Mouse (Mus musculus) macrophage (primary cell): ENCODE measurements around the gene Rrp15. TPM values are rescaled to one million over a fixed set of nuclear protein-coding genes. Genes with fewer than 3 reads are reported as not detected.

Experiments used
- H3K27ac ChIP-seq: fragments of 350-480 bp; formaldehyde crosslinking; 2 replicates; pipeline ENCODE4 v1.9.0; 2021
- H3K36me3 ChIP-seq: fragments of 350-480 bp; formaldehyde crosslinking; 2 replicates; pipeline ENCODE4 v1.9.0; 2021; ENCODE audit errors: inconsistent target
- H3K4me3 ChIP-seq: fragments of 350-480 bp; formaldehyde crosslinking; 2 replicates; pipeline ENCODE4 v1.9.0; 2021; ENCODE audit errors: inconsistent target
- H3K79me2 ChIP-seq: fragments of 350-480 bp; formaldehyde crosslinking; 2 replicates; pipeline ENCODE4 v1.9.0; 2021; ENCODE audit errors: inconsistent target
- WGBS: methylation state at CpG from one replicate; pipeline ENCODE4 v1.1.7; 2026; ENCODE audit warnings: inconsistent platforms; ENCODE audit not compliant: missing documents; 5-methylcytosine and 5-hydroxymethylcytosine counted together
- polyA plus RNA-seq: library from polyadenylated mRNA; stranded (reverse); fragments of 250-400 nt; gene quantifications from 3 replicates; pipeline ENCODE4 v1.2.4, GENCODE M21; 2018; ENCODE audit warnings: inconsistent platforms

The Rrp15 gene
- polyA plus RNA-seq, 1 experiment from 2014 or later, result 15.2 TPM

DNA sequence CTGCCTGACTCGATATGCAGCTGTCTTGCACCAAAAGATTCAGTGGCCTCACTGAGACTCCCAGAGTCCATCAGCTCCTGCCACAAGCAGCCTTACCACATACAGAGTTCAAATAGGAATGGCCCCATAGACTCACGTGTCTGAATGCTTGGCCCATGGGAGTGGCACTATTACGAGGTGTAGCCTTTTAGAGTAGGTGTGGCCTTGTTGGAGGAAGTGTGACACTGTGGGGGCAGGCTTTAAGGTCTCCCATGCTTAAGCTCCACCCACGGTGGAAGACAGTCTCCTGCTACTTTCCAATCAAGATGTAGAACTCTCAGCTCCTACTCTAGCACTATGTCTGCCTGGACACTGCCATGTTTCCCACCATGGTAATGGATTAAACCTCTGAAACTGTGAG lies 20.4 kb downstream of the Rrp15 start:
- no peak overlapping the region for H3K27ac ChIP-seq
- H3K4me3 ChIP-seq, result no peak overlapping the region
- no peaks in the 10 kb centered on the region for H3K36me3 ChIP-seq
- H3K79me2 ChIP-seq, result no peaks in the 10 kb centered on the region
- 73% methylated on average over 4 of the region's 4 CpGs for WGBS

DNA sequence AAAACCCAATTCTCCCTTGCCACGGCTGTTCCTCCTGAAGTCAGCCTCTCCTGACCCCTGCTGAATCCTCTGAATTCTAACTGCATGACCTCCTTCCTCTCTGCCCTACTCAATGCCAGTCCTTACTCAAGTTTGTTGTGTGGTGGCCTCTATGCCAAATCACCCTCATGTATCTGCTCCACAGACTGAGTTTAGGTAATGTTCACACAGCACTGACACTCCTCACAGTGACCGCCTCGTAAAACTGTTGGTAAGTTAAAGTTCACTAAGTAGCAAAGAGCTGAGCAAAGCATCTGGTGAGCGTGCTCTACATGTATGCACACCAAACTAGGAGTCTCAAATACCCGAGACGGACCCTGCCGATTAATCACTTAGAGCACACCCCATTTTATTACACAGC lies 23.0 kb downstream of the Rrp15 start:
- Histone ChIP-seq H3K4me3 (no peak overlapping the region), H3K79me2 (no peaks in the 10 kb centered on the region), H3K36me3 (no peaks in the 10 kb centered on the region), H3K27ac (no peak overlapping the region)
- WGBS, result 100% methylated on average over 7 of the region's 7 CpGs

DNA sequence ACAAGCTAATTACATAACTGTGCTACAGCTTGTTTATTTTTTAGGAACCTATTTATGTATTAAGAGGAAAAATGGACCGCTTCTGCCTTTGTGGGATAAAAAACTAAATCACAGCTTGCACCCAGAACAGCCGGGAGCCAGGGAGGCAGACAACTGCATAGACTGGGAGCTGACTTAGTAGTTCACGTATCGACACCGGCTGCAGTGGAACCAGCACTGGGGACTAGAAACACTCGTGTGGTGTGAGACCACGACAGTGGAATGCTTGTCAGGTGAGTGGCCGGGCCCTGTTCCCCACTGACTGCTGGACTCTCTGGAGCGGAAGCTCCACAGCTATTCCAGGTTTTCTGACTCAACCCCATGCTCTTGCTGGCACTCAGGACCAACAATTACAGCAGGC lies 26.9 kb downstream of the Rrp15 start:
- Histone ChIP-seq H3K27ac (no peak overlapping the region), H3K4me3 (no peak overlapping the region), H3K36me3 (no peaks in the 10 kb centered on the region; the same call in 1 of the 2 replicates), H3K79me2 (no peaks in the 10 kb centered on the region)
- WGBS, result 93% methylated on average over 9 of the region's 9 CpGs

DNA sequence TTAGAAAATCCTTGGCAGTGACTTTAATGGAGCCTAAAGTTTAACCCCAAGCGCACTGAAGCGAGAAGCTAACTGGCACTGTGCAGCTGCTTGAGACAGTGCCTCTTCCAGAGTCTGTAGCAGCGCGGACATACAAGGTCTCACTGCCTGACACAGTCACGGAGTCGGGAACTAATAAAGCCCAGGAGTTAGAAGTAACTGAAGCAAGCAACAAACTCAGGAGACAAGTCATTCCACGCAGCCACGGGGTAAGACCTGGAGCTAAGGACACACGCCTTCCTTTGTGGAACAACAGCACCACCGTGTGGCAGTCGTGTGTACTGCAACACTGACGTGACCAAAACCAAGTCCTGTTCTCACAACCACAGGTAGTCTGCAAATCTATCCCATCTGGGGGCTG lies 27.3 kb downstream of the Rrp15 start:
- Histone ChIP-seq H3K79me2 (no peaks in the 10 kb centered on the region), H3K4me3 (no peak overlapping the region), H3K36me3 (no peaks in the 10 kb centered on the region; the same call in 1 of the 2 replicates), H3K27ac (no peak overlapping the region)
- 38% methylated on average over 12 of the region's 12 CpGs for WGBS

DNA sequence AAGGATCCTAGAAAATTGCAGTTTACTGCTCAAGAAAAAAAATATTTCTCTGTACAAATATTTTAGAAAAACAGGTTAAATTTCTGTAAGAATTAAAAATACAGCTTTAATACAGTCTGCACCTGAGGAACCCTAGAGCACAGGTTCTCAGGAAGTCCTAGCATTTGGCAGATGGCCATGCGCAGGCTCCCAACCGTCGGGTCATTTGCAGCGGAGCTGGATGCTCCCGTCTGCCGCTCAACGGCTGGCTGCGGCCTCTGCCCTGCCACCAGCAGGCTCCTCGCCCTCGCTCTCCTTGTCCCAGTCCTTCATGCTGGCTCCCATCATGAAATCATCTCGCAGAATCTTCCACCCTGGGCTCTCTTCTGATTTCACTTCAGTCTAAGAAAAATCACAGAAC lies 28.0 kb downstream of the Rrp15 start:
- 99% methylated on average over 10 of the region's 11 CpGs for WGBS
- Histone ChIP-seq H3K36me3 (no peaks in the 10 kb centered on the region; the same call in 1 of the 2 replicates), H3K79me2 (no peaks in the 10 kb centered on the region), H3K4me3 (no peak overlapping the region), H3K27ac (no peak overlapping the region)

DNA sequence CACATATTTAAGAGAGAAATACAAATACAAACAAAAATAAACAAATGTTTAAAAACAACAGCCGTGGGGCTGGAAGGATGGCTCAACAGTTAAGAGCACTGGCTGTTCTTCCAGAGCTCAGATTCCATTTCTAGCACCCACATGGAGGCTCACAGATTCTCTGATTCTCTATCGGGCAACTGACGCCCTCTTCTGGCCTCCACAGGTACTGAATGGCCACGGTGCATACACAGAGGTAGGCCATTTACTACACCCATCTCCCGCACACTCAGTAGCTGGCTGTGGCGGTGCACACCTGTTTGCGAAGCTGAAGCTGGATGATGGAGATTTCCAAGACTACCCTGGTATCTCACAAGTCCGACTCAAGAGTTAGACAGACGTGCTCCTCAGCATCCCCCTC lies 29.4 kb downstream of the Rrp15 start:
- H3K36me3 ChIP-seq, result no peaks in the 10 kb centered on the region; the same call in 1 of the 2 replicates
- no peaks in the 10 kb centered on the region for H3K79me2 ChIP-seq
- H3K4me3 ChIP-seq, result no peak overlapping the region
- no peak overlapping the region for H3K27ac ChIP-seq
- 87% methylated on average over 9 of the region's 9 CpGs for WGBS

DNA sequence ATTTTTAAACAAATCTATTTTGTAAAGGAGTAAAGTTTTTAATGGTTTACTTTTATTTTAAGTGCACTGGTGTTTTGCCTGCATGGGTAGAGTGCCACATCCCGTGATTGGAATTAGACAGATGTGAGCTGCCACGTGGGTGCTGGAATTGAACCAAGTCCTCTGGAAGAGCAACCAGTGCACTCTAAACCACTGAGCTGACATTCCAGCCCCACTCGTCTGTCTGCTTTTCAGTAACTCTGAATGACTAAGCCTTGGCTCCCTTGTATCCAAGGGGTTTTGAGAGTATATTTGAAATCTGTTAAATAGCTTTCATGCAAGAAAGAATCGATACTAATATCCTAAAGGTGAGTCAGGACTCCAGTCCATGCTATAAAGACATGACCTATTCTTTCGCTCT lies 30.3 kb downstream of the Rrp15 start:
- no peak overlapping the region for H3K4me3 ChIP-seq
- no peaks in the 10 kb centered on the region for H3K79me2 ChIP-seq
- no peaks in the 10 kb centered on the region; the same call in 1 of the 2 replicates for H3K36me3 ChIP-seq
- WGBS, result 93% methylated on average over 5 of the region's 5 CpGs
- no peak overlapping the region for H3K27ac ChIP-seq

DNA sequence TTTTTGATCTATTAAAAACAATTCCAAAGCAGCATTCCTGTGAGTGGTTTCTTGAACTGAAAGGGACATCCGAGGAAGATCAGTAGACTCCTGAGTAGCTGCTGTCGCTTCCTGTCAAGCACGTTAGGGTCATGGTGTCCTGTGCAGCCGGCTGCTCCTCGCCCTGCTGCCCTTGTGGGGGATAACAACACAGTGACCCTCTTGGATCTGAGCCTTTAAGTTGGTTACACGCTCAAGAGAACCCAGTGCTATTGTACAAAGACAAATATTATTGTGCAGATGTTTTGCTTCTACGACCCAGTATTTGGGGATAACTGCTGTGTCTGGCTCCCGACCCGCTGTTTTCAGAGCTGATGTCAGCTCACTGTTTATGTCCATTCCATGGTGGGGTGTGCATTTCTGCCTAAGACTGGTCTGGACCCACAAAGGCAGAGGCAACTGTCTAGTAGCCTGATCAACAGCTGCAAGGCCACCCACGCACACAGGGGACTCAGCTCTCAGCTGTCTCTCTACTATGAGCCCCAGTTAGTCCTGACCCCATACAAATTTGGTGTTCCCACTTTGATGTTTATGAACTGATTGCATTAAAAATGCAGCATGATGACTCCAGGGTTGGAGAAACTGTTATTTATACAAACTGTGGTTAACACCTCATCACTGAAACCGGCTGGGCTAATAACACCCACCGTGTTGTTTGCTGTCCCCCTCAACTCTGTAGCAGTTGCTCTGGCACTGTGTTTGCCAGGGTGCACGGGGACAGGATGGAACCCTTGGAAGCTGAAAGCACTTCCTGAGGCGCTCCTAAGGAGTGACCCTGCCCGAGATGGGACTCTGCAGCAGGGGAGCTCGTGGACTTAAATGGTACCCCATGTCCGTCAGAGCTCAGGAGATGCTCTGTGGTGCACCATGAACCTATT lies 33.9 kb downstream of the Rrp15 start:
- Histone ChIP-seq H3K36me3 (no peaks in the 10 kb centered on the region; the same call in 1 of the 2 replicates), H3K27ac (no peak overlapping the region), H3K79me2 (no peaks in the 10 kb centered on the region), H3K4me3 (no peak overlapping the region)
- WGBS, result 92% methylated on average over 17 of the region's 17 CpGs

DNA sequence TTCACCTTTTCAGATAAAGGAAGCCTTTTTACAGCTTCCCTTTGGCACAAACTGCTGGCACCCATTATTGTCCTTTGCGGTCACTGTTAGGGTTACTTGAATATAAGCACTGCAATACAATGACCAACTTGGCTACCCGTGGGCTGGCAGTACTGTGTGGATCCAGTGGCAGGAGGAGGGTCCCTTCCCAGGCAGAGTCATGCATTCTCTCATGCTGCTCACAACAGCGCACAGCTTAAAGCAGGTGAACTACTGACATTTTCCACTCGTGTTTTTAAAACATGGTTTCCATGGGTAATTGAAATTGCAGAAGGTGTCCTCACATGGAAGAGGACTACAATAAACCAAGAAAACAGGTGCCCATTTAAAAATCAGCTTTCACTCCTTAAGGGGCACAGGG lies 34.9 kb downstream of the Rrp15 start:
- Histone ChIP-seq H3K79me2 (no peaks in the 10 kb centered on the region), H3K27ac (no peak overlapping the region), H3K4me3 (no peak overlapping the region), H3K36me3 (no peaks in the 10 kb centered on the region)
- WGBS, result 91% methylated on average over 4 of the region's 4 CpGs

DNA sequence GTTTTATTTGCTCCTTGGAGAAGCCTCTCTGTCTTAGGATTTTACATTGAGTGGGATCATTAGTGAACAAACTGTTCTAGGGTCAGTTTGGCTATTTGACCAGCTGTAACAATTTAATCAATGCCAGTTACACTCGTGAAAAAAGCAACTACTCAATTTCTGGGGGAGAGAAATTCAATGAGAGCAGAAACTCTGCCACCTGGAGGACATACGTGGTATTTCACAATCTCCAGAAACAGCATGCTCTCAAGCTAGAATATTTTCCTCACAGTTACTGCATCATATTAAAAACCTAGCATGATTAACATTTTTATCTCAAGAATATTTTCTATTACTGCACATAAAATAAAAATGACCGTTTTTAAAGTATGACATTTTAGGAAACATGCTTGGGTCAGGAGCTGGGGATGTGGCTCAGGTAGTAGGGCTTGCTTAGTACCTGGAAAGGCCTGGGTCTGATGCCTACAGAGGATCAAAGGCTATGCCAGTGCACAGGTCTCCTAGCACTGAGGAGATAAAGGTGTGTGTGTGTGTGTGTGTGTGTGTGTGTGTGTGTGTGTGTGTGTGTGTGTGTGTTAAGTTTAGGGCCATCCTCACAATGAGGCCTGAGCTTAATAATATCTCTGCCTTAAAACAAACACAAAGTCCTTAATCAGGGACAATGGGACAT lies 36.2 kb downstream of the Rrp15 start:
- H3K4me3 ChIP-seq, result no peak overlapping the region
- no peak overlapping the region for H3K27ac ChIP-seq
- WGBS, result 2% methylated on average over 3 of the region's 3 CpGs
- H3K79me2 ChIP-seq, result no peaks in the 10 kb centered on the region
- H3K36me3 ChIP-seq, result no peaks in the 10 kb centered on the region

DNA sequence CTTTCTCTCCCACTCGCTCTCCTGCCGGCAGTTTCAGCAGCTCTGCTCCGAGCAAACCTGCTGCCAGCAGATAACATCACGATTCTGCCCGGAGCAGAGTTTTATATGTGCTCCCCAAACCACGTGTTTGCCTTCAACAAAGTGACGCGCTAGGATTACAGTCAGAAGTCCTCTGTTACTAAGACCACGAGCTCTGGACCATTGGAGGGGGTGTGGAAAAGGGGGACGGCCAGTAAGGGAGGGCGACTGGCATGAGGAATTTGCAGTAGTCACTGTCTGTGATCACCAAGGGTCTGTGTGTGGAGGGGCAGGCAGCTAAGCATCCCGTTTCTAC lies 43.3 kb downstream of the Rrp15 start, which contains the start of gene Tgfb2:
Gene Tgfb2 (minus strand): TSS at position 75 of the 334 bp plus-strand sequence.
- Histone ChIP-seq H3K79me2 (no peaks in the 10 kb centered on the region), H3K27ac (no peak within 1 kb of the TSS), H3K4me3 (peak within 1 kb of the TSS; percentile 1; the same call in 1 of the 2 replicates), H3K36me3 (no peaks in the 10 kb centered on the region)
- 4% methylated on average over 12 of the region's 12 CpGs for WGBS

DNA sequence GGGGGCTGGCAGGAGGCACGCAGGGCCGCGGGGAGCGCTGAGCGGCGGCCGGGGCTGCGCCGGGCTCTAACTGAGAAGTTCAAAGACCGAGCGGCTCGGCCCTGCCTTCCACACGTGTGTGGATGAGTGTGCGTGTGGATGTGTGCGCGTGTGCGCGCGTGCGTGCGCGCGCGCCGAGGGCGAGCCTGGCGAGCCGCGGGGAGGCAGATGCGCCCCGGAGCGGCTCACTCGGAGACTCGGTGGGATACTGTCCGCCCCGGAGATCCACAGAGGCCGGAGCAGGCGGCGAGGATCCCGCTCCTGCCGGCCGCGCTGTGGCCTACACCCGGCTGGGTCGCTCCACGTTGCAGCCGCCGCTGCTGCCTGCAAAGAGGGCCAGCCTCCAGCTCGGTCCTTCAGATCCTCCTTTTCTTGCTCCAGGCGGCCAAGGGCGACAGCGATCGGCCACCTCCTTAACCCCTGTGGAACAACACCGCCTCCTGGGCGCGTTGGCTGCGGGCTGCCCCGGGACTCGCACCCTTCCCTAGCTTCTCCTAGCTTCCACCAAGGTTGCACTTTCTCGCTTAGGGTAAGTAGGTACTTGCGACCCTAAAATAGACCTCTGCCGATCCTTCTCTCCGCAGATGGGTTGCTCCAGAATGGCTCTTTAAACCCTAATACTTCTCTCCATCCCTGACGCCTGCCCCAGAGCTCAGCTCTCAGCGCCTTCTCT lies 43.8 kb downstream of the Rrp15 start:
- H3K4me3 ChIP-seq, result no peak overlapping the region; the same call in 1 of the 2 replicates
- H3K27ac ChIP-seq, result no peak overlapping the region
- H3K36me3 ChIP-seq, result no peaks in the 10 kb centered on the region
- 2% methylated on average over 65 of the region's 65 CpGs for WGBS
- H3K79me2 ChIP-seq, result no peaks in the 10 kb centered on the region

DNA sequence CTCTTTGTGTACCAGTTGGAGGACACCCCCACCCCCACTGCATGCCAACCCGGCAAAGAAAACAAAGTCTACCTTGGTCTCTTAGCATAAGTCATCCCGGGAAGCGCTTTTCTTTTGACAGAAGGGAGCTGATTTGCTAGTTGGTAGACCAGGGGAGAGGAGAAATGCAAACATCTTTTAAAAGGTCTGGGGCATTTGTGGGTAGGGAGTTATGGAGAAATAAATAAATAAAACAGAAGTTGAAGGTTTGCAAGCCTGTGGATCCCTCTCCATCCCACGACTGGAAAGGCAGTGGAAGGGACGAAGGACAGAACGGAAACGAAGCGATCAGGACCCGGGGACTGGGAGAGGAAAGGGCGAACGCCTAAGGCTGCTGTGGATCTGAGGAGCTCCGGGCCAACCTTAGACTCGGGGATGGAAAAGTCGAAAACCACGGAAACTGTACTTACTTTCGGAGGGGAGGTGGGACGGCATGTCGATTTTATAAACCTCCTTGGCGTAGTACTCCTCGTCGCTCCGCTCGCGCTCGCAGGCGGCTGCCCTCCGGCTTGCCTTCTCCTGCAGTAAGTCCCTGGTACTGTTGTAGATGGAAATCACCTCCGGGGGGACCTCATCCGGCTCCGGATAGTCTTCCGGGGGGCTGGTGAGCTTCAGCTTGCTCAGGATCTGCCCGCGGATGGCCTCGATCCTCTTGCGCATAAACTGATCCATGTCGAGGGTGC lies 45.0 kb downstream of the Rrp15 start:
- Histone ChIP-seq H3K4me3 (peak overlapping the region; percentile 1; the same call in 1 of the 2 replicates), H3K27ac (no peak overlapping the region), H3K79me2 (no peaks in the 10 kb centered on the region), H3K36me3 (no peaks in the 10 kb centered on the region)
- WGBS, result 3% methylated on average over 36 of the region's 36 CpGs

DNA sequence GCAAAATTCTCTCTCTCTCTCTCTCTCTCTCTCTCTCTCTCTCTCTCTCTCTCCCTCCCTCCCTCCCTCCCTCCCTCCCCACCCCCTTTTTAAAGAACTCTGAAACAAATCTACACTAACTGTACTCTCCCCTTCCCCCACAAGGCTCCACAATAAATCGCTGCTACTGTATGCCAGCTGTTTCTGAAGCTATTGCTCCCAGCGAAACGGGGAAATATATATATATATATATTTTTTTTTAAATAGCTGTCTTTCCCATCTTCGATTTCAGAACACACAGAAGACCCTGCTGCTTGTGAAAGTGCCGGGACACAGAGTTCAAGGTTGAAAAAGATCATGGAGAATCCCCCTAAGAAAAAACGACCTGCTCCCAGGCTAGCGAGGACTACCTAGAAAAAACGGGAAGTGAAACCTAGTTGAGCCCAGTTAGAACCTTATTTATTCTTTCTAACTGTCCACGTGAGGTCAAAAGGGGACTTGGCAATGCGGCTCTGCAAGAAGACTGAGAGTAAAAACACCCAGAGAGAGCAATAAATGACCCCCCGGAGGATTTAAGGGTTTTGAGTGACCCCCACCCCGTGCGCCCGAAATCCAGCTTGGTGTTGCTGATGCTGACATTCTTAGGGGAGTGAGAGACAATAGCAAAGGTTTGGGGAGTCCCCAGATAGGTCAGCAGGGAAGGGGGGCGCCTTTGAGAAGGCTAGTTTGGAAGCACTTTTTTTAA lies 45.7 kb downstream of the Rrp15 start:
- Histone ChIP-seq H3K36me3 (no peaks in the 10 kb centered on the region), H3K79me2 (no peaks in the 10 kb centered on the region), H3K27ac (no peak overlapping the region), H3K4me3 (no peak overlapping the region)
- 0% methylated on average over 13 of the region's 15 CpGs for WGBS
